Mouse (Mus musculus) kidney, adult 11 months (tissue): ENCODE data around the gene Aar2.

Source experiments
- DNase-seq: peaks from one replicate; pipeline ENCODE4 v3.0.0; 2022

The Aar2 gene

DNA sequence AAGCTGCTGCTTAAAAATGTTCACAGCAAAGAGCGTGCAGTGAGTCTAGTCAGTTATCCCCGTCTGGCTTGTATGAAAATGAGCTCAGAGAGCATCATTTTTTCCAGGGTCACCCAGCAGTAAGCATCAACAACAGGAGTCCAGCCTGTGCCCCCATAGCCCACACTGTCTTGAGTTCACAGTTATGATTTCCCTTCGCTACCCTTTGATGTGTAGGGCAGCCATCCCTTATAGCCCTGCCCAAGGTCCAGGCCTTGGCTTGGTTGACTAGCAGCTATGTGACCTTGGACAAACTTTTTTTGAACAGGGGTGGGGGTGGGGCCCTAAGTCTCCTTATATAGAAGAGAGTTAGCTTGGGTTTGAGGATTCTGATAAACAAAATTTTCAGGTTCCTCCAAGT lies 21.9 kb downstream of the Aar2 start:
- no peak for DNase-seq

DNA sequence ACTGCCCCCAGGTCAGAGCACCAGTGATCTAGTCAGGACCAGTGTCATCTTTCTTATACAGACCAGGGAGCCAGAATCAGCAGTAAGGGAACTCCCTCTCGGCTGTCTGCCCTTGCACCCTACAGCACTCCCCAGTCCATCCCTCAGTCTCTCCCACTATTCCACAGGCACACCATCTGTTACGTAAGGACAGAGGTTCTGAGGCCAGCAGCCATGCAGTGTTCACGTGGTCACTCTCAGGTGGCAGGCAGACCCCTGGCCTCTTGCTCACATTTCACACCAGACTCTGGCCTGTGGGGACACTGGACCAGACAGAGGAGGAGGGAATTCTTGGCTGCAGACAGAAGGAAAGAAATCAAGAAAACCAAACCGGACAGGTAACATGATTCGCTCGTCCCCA lies 24.1 kb downstream of the Aar2 start:
- DNase-seq = peak; percentile 60

DNA sequence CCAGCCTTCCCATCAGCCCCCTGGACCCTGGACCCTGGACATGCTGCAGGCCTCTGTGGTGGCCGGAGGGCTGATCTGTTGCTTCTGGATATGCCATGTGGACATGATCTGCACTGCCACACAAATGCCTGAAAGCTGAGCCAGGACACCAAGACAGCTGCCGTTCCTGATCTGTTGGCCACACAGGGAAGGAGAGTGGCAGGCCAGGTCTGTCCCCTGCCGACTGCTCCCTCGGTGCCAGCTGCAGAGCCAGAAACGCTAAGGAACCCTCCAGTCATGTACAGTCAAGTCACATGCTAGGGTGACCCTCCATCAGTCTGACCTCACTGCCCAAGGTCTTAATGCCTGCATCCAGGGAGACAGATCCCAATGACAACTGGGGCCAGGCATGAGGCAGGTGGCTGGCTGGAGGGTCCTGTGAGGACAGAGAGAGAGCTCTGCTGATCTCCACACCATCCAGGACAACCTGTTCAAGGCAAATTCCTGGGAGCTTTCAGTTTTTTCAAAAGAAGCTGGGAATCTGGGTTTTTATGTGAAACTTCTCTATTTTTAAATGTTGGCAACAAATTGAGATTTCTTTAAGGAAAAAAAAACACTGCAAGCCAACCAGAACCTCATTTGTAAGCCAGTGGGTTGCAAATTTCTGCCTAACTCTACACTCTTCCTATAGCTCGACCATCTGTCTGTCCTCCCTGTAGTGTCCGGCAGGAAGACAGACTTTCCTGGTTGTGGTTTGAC lies 29.6 kb downstream of the Aar2 start:
- no peak for DNase-seq

- DNase-seq = no peak
Observed at GRCm38 (mm10) chr2:156580507-156580906, 33.1 kb downstream of the Aar2 start.

GRCm38 (mm10) chr2:156581244-156581643 lies 33.9 kb downstream of the Aar2 start:
- no peak for DNase-seq

DNA sequence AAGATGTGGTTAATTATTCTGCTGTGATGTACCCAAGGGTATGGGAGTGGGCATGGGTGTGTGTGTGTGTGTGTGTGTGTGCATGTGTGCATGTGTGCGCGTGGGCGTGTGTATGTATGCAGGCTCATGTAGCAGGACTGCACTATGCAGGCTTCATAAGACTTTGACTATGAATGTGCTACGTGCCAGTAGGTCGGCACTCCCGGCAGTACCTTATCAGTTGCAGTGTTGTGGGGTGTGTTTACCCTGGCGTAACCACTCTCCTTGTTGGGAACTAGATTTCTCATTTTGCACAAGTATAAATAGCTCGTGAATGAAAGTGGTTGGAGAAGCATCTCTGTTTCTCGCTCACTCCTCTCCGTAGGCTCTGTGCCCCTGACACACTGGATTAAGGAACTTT lies 35.5 kb downstream of the Aar2 start:
- DNase-seq = no peak

DNA sequence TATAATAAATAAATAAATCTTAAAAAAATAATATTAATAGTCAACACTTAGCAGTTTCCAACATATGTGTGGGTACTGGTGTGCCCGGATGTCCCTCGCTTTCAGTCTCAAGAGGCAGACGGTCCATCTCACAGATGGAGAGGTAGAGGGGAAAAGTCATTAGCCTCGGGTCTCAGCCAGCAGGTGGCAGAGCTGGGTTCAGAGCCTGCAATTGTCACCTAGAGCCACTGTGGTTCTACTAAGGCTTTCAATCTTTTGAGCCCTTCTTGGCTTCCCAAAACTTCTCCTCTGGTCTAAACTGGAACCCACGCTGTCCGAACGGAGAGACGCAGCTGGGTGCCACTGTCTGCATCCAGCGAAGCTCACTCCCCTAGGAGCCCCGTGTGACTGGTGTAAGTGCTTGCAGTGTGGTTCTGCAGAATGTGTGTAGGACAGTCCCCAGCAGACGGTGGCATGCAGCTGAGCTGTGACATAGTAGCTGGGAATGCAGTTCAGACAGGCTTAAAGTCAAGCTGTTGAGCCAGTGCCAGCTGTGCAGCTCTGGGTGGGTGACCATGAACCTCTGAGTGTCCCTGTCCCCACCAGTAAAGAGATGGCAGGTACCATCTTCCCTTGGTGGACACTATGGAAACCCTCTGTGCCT lies 36.9 kb downstream of the Aar2 start:
- DNase-seq = no peak

GRCm38 (mm10) chr2:156584797-156585471 lies 37.5 kb downstream of the Aar2 start:
- DNase-seq = peak; percentile 71

- DNase-seq = no peak
Observed at GRCm38 (mm10) chr2:156589481-156589880, 42.1 kb downstream of the Aar2 start.

DNA sequence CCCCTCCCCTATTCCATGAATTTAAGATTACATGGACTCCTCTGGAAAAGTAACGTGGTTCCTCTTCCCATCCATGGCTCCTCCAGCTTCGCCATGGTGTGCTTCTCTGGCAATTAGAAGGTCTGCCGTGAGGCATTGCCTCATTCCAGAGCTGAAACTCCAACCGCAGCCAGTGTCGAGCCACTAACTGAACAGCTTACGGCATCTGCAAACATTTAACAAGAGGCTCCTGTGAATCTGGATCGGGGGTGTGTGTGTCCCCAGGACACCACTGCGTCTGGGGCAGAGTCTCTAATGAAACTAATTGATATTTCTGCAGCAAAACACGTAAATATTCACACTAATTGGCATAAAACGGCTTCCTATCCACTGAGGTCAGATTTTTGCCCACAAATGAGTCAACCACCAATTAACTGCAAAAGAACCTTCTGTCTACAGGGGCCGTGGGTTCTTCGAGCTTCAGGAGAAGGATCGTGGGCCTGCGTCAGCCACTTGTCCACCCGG lies 47.7 kb downstream of the Aar2 start:
- no peak for DNase-seq

GRCm38 (mm10) chr2:156602581-156602980 lies 55.2 kb downstream of the Aar2 start:
- DNase-seq = no peak

GRCm38 (mm10) chr2:156603671-156604070 lies 56.3 kb downstream of the Aar2 start:
- no peak for DNase-seq

GRCm38 (mm10) chr2:156605144-156605543 lies 57.8 kb downstream of the Aar2 start:
- no peak for DNase-seq

DNA sequence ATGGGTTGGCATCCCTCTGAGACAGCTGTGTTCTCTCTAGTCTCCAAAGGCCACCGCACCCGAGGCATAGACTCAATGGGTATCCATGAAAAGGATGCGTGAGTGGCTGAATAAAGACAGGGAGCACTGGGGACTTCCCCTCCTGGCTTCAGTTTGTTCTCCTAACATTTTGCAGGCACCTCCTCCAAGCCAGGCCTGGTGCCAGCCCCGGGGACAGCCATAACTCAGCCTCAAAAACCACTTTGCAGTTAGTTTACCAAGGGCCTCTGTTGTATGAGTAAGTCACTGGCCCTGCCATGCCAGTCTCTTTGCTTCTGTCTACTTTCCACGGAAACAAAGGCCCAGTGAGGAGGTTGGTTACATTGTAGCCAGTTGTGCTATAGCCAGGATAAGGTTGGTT lies 58.6 kb downstream of the Aar2 start:
- DNase-seq = no peak

- no peak for DNase-seq
Observed at GRCm38 (mm10) chr2:156613081-156613540, 65.7 kb downstream of the Aar2 start.

DNA sequence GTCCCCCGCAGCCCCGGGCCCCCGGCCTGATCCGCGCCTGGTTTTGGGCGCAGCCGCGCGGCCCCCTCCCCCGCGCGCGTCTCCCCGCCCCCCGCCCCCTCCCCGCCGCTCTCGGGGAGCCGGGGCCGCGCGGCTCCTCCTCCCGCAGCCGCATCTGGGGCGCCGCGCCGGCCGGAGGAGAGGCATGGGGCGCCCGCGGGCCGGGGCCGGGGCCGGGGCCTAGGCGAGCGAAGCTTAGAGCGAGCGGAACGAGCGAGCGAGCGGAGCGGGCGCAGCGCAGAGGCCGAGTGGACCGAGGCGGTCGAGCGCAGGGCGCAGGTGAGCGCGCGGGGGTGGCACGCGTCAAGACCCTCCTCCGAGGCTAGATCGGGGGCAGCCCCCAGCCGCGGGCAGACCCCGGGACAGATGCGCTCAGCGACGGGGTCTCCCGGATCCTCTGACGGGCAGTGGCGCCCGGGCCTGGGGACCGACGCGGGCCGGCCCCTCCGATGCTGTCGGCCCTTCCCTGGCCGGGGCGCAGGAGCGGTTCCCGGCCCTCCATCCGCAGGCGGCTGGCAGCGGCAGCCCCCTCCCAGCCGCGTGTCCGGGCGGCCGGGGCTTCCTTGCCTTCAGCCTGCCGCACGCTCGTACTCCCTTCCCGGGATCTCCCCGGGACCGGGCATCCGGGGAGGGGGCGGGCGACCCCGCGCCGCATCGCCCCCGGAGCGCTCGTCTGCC lies 66.3 kb downstream of the Aar2 start, which contains the start of gene Dlgap4:
Dlgap4 (plus strand) TSS at position 165 of the 717 bp plus-strand sequence.
- DNase-seq = no peak

DNA sequence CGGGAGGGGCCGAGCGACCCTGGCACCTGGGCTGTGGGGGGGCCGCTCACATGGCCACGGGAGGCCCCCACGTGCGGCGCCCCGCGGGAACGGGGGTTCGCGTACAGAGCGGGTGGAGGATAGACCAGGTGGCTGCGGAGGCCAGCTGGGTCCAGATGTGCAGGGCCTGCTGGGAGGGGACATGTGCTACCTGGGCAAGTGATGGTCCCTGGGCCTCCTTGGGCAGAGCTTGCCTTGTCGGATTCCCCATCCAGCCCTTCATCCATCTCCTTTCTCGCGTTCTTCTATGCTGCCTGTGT lies 66.8 kb downstream of the Aar2 start:
- DNase-seq = no peak

GRCm38 (mm10) chr2:156614661-156615654 lies 67.6 kb downstream of the Aar2 start:
- DNase-seq = no peak

DNA sequence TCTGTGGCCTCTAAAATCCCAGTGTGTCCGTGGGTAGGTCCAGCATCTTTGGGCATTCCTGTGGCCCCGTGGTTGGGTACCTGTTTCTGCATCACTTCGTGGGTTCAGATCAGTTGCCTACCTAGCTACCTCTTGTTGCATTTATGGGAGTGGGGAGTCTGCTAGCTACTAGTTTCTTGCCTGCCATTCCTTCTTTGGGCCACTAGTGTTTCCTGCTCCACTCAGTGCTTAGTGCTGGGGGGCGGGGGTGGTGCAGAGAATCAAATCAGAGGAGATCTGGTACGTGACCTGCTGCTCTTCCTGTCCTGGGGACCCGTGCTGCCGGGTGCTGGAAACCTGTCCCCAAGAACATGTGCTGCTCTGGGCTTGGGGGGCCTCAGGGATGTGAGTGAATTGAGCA lies 69.1 kb downstream of the Aar2 start:
- no peak for DNase-seq

DNA sequence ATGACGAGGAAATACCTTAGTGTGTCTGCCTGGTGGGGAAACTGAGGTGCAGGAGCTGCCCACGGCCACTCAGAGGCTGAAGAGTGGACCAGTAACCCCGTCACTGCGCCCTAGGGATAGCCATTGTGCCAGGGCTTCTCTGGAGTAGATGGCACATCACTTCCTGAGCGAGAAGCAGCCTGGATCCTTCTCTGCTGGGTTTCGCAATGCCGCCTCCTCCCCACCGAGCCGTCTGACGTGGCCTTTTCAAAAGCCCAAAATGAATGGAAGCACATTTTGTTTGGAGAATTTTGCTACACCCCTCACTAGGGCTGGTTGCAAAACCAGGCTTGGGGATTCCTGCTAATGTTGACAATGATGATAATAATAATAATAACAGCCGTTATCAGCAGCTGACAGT lies 70.2 kb downstream of the Aar2 start:
- no peak for DNase-seq
